Mouse (Mus musculus) WW6 (cell line): ENCODE measurements at regions not wholly inside any gene's neighbourhood (a gene's known extent, or its start where the extent isn't known, plus 50 kb on each side); places are given as distances from the start of the nearest gene placed in this dataset.
"Not testable (repeated sequence)": the region's sequence is repeated elsewhere in the genome, so short reads cannot be mapped to it uniquely, and the experiment has no call there.

ENCODE experiments used
- DNase-seq: peaks from one replicate; pipeline ENCODE4 v3.0.0-alpha.2; 2013; ENCODE audit warnings: low read depth, low spot score

DNA sequence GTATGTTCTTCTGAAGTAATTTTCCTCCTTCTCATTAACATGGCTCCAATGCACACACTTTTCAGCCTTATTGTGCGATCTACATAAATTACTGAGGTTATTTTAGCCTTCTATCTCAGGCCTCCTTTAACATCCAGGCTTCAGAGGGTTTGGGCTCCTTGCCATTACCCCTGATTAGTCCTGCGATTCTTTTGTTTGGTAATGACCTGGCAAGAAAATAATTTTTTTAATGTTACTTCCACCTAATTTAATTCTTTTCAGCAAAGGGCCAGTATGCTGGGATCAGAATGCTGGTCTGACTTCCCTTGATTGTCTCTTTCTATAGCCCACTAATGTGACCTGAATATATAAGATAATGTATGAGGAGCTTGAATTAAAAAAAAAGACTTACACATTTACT lies 739.4 kb downstream of the Tbl1xr1 start:
- DNase-seq = no peak

DNA sequence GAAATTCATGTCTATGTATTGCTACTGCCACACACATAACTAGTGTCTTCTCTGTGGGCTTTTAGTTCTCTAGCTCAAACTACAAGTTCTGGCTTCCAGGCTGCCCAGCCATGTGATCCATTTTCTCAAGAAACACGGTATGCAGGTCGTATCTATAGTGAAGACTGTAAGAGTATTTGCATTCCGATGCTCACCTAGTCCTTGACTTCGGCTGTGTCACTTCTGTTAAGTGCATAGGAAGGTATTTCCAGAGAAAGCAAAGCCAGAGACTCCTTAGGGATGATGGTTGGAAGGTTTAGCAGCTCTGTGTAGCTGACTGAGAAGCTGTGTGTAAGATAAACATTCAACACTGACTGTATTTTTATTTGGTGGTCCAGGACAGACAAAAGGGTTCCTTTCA lies 750.0 kb downstream of the Tbl1xr1 start:
- DNase-seq = no peak

DNA sequence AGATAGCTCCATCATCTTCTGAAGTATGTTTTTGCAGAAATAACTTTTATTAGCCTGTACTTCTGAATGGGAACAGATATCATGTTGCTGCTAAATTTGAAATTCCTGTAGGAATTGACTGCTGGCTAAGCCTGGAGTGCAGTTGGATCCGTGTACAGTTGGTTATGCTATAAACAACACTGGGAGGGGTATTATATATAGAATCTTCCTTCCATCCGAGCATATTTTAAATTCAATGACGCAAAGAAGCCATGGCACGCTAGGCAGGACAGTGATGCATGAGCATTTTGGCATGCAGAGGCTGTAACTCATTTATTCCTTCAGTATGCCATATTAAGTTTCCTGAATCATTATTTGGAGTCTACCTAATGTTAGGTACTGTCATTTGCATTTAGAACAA lies 762.5 kb downstream of the Tbl1xr1 start:
- DNase-seq = no peak

DNA sequence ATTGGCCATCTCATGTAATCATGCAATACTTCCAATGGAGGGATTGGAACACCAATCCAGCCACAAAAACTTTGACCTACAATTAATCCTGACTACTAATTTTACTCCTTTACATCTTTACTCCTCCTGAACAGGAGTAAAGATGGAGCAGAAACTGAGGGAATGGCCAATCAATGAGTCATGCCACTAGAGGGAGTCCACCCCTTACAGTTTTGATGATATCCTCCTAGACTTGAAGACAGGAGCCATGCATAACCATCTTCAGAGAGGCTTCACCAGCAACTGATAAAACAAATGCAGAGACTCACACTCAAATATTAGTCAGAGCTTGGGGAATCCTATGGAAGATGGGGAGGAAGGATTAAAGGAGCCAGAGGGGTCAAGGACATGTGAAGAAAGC lies 774.0 kb downstream of the Tbl1xr1 start:
- DNase-seq = no peak

DNA sequence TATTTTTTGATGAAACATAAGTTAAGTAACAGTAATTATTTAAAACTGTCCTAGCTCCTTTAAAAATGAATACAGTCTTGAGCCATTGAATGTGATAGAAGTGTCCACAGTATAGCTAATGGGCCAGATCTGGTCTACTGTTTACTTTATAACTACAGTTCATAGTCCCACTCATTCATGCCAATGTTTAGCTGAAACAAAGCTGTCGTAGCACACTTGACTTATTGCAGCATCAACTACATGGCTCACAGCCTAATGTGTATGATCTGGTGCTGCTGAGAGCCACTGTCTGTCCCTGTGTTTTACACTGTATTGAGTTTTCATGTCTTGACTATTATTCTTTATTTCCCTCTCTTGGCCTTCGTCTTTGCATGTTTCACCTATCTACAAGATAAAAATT lies 787.1 kb downstream of the Tbl1xr1 start:
- no peak for DNase-seq

DNA sequence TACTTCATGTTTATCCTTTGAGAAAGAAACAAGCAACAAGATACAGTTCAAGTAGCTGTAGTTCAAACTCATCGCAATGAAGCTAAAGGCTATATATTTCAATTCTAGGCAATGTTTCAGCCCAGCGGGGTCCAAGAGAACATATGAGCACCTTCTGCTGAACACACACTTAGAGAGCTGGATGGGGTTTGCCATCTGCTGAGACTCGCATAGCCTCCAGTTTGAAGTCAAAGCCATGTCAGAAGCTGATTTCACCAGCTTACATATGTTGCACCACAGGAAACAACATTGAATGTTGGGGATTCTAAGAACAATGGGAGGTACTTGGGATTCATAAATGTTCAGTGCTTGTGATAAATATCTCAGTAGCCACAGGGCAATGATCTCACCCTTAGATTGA lies 801.4 kb downstream of the Tbl1xr1 start:
- DNase-seq = no peak

DNA sequence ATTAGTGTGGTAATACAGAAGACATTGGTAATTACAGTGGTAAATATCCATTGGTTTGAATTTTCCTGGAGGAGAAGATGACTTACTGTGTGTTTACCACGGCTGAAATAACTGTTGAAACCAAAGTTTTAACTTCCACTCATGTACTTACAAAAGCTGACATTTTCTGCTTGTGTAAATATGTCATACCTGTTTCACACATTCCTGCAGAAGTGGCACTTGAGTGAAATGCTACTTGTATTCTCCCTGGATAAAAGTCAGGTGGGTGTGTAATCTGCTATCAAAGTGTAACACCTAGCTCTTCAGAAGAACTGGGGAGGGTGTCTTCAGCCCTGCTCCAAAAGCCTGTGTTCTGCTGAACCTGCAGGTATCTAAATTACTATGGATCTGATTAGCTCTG lies 816.3 kb downstream of the Tbl1xr1 start:
- no peak for DNase-seq

DNA sequence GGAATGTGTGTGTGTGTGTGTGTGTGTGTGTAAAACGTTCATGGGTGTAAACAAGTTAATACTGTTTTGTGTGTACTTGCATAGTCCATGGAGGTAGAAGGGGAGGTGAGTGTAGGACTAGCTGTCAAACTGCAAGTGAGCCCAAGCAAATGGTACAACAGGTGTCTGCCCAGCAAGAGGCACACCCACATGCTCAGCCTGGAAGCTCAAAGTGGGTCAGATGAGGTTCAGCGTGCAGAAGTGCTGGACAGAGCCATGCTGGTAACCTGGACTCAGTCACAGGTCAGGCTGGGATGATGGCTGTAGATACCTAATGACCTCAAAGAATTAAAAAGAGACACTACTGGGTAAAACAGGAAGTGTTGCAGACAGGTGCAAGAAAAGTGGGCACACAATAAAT lies 821.2 kb downstream of the Tbl1xr1 start:
- DNase-seq = no peak

DNA sequence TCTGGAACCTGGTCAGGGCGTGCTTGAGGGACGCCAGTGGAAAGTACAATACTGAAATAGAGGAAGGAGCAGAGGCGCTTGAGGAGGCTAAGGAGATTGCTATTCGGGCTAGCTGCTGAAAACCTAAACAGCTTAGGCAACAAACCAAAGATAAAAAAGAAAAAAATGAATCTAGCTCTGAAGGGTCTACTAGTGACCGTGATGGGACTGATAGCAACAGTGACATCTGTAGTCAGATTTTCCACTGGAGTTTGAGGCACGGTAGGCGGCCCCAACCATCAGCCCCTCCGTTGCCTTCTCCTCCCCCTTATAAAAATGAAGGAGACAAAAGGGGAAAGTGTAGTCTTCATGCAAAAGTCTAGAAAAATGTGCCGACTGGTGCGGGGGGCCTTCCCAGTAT lies 824.5 kb downstream of the Tbl1xr1 start:
- DNase-seq = no peak

DNA sequence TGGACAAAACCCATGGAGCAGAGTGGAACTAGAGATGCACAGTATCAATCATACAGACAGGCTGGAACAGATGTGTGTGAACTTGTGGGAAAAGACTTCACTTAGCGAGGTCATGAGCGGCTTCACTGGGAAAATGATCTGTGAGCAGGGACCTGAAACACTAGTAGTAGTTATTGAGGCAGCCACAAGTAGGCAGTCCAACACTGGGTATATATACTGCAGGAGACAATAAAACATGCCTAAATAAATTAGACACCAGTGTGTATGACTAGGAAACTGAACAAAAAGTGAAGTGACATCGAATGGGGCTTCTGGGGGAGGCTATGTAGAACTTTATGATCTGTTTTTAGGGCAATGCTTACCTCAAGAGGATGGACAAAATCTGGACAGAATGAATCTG lies 852.5 kb downstream of the Tbl1xr1 start:
- DNase-seq = no peak

DNA sequence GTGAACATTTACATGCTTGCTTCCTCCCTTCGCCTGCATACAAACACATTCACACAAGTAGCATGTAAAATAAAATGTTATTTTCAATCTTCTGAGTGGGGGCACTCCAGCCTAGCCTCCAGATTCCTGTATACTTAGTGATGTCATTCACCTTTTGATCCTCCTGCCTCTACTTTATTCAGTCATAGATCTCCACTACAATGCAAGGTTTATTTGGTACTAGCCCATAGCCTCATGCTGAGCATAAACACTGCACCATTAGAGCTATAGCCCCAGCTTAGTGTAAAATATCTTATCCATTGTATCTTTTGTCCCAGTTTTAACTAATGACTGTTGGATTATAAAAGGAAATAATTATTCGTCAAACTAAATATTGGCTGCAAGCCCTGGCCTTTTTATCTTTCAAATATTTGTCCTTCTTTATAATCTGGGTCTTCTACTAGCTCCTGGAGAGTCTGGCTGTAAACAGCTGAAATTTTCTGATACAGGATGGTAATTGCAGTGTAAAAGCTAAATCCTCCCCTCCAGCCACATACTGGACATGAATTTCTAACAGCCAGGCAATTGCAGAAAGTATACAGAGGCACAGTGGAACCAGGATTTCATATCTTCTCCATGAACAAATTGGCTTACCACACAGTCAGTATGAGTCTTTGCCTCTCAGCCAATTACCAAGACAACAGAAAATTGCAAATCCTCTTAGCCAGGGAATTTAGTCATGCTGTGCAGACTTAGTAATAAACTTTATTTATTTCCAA lies 853.5 kb downstream of the Tbl1xr1 start:
- DNase-seq = no peak

DNA sequence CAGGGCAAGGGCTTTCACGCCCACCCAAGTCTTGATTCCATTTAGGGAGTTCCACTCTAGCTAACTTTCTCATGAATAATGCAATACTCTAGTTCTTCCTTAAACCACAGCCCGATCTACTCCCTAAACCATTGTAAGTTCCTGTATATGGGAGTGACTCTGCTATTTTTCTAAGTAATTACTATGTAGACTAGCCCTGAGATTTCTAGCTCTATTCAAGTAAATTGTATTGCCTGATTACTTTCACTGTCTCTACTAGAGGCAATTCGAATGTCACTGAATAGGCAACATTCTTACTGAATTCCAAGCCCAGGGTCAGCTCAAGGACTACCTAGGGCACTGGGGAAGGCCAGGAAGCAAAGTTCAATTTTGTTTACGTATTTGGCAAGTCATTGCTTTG lies 869.2 kb downstream of the Tbl1xr1 start:
- not testable (repeated sequence) for DNase-seq

DNA sequence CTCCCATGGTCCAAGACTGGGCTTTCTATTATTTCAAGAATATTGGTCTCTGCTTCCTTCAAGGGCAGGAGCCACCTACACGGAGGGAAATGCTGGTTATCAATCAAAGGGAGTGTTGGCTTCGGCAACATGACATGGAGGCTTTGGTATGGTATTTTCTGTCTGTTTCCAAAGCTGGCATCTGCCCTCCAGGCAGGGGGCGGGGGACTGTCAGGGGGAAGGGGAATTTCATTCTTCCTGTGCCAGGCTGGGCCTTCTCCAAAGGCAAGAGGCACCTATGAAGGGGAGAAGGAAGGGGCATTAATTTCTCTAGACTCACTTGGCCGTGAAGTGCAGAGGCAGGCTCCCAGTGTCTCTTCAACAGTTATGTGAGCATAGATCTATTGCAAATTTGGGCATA lies 870.7 kb downstream of the Tbl1xr1 start:
- no peak for DNase-seq

DNA sequence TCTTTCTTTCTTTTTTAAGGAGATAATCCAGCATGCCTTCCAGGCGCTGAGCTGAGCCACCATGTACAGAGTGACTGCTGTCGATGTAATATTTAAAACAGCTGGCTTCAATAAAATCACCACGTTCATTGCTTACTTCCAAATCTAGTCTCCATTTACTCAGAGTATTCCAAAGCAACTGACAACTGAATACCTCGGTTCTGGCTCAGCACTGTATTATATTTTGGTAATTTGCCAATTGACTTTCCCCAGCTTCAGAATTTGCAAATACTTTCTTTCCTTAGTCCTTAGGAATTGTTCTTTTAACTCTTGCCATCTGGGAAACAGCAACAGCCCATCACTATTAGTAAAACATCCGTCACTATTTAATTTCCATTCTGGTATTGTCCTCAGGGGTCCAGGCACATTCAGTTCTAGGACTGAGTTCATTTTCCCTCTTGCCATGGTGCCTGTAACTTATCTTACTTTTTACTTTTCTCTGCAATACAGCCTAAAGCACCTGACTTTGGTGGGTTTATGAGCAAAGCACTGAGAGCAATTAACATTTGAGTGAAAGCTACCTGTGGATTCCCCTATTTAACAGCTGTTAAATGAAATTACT lies 871.8 kb downstream of the Tbl1xr1 start:
- no peak for DNase-seq

DNA sequence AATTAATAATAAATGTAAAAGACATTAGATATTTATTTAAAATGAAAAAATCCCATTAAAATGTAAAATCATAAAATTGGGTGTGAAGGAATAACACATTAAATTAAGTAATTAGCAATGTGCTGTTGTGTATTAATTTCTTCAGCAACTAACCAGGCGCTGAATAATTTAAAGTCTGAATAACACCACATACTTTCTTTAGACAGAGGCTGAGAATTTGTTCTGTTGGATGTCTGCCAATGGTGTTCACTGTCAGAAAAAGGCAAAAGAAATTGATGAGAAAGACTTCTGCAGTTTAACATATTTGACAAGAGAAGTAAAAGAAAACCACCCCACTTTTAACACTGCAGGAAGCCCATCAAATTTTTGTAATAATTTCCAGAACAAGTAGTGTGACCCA lies 881.0 kb downstream of the Tbl1xr1 start:
- DNase-seq = no peak

DNA sequence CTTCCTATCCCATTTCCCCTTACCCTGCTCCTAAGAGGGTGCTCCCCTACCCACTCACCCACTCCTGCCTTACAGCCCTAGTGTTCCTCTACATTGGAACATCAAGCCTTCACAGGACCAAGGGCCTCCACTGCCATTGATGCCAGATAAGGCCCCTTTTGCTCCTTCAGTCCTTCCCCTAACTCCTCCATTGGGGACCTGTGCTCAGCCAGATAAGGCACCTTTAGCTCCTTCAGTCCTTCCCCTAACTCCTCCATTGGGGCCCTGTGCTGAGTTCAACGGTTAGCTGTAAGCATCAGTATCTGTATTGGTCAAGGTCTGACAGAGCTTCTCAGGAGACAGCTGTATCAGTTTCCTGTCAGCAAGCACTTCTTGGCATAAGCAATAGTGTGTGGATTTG lies 896.2 kb downstream of the Tbl1xr1 start:
- DNase-seq = no peak

DNA sequence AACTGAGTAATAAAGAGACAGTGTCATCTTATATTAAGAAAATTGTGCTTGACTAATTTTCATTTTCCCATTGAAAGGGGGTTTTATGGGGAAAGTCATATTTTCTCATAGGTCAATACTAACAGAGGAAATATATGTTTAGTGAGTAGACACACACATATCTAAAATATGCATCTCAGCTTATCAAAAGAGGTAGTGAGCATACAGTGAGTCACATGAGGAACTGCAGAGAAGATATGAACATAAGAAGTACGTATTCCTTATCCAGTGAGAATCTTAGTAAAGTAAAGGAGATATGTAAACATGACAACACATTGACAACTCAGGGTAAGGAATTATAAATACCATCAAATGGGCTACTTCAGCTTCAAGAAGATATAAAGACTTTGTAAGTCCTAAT lies 900.3 kb downstream of the Tbl1xr1 start:
- DNase-seq = no peak

DNA sequence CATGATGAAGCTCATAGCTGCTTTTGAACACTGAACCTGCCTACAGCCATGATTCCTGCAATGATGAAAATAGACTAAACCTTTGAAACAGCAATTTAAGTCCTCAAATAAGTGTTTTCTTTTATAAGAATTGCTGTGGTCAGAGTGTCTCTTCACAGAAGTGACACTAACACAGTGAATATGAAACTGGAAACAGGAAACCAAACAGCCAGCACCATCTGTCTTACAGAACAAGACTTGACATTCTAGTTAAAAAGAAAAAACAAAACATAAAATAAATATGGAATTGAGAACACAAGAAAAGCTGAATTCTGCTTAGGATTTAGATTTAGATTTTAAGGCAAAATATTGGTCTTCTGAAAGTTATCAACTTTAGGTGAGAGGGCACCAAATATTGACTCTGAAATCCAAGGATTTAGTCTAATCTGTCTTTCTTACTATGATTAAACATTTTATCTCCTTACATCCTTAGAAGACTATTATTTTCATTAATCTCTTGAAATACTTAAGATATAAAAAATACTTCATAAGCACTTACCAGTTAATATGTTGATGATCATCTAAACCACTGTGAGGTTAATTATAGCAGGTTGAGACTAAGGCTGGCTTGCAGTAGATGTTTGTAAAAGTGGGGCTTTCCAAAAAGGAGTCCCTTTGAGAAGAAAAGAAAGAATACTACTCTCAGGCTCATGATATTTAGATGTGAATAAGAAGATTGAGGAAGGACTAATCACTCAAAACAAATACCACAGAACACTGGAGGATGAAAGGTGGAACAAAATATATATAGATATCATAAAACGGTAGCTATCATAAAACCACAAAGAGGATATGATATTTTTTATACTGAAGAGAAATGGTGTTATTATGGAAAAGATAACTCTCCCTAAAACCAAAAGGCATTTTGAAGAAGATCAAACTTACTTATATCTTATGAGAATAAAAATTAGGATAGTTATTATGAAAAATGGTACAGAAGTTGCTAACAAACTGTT lies 903.7 kb downstream of the Tbl1xr1 start:
- DNase-seq = no peak

DNA sequence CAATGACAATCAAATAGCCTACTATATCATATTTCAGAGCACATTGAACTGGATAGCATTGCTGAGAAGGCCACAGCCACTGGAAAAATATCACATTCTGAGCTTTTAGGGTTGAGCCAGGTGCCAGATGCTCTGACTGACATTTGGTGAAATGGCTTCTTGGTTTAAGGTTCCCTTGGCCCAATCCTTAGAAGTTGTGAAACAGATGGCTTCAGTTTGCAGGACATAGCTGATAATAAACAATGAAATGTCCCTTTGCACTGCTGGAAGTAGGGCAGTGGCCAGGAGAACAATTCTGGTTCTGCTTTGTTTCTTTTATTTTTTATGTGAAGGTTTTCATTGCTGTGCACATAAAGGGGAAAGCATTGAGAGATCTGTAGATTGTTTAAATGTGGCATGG lies 906.0 kb downstream of the Tbl1xr1 start:
- DNase-seq = no peak

DNA sequence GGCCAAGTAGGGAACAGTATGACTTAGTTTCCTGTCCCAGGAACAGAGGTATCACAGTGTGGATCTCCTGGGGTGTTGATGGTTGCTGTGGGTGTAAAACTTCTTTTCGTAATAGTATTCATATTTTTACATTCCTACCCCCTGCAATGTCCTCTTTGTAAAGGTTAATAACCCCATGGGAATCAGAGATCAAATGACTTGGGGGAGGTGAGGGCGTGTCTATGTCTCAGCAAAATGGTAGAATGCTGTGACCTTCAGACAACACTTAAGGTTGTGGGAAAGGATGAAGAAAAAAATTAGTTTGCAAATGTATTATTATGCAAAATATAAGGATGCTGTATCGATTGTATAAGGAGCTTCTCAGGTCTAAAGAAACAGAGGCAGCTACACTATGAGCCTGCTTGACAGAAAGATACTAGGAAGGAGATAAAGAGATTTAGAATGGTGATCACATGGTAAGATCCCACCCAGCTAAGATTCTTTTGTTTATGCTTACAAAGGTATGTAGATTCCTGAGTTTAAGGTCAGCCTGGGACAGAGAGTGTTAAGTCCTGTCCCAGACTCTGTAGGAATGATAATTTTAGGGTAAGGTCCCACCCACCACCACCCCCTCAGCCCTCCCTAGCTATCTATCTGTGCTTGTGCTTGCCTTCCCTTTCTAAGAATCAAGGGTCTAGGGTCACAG lies 913.8 kb downstream of the Tbl1xr1 start:
- DNase-seq = peak; percentile 33

DNA sequence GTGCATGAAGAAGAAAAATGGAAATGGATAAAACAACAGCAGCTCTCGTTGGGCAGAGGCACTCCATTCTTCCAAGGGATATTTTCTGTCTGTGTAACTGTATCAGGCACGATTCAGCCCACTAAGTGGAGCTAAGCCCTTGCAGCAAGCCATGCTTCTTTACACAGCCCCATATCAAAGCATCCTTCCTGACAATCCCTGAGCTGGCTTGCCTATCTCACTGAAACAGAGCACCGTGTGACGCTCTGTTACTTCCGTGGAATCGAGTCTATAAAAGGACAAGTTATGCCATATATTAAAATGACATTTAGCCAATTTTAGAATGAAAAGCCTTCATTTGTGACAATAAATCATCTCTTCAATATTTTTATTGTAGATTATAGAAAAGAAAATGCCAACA lies 918.8 kb downstream of the Tbl1xr1 start:
- no peak for DNase-seq

DNA sequence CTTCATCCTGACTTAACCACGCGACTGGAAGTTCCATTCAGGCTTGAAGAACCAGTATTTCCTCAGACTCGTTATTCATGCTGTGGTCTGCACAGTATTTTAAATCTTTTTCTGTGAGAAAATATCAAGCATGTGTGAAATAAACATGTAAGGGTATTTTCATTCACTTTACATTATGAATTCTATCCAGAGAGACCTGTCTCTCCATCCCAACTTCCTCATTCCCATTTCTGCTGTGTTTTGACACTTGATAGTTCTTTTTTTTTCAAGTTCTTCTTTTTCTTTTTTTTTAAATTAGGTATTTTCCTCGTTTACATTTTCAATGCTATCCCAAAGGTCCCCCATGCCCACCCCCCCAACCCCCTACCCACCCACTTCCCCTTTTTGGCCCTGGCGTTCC lies 919.4 kb downstream of the Tbl1xr1 start:
- DNase-seq = no peak
